Mouse (Mus musculus) liver, postnatal 0 days (tissue): Measurements from ENCODE around the gene Ethe1. TPM values are rescaled to one million over a fixed set of nuclear protein-coding genes. Genes with fewer than 3 reads are reported as not detected.

Experiments used
- ATAC-seq: fragments of 200-750 bp; cut with Nextera tagmentation; 2 replicates; pipeline ENCODE4 v1.8.0; 2017; ENCODE audit warnings: mild to moderate bottlenecking, moderate library complexity
- DNase-seq: peaks from one replicate; pipeline ENCODE4 v3.0.0-alpha.2; 2016
- H3K27ac ChIP-seq: fragments of 300-500 bp; sonication (generic); 2 replicates; pipeline ENCODE4 v1.5.1; 2014; ENCODE audit warnings: antibody characterized with exemption, moderate library complexity, mild to moderate bottlenecking, low read depth
- H3K27me3 ChIP-seq: fragments of 300-500 bp; sonication (generic); 2 replicates; pipeline ENCODE4 v1.6.1; 2014; ENCODE audit warnings: low read length, control low read depth, mixed read lengths; ENCODE audit not compliant: insufficient read depth
- H3K36me3 ChIP-seq: fragments of 300-500 bp; sonication (generic); replicated peaks from 2 replicates; pipeline ENCODE4 v1.6.1; 2014; ENCODE audit warnings: mild to moderate bottlenecking, control low read depth, low read length, moderate library complexity, mixed read lengths; ENCODE audit not compliant: insufficient read depth
- H3K4me1 ChIP-seq: fragments of 300-500 bp; sonication (generic); 2 replicates; pipeline ENCODE4 v1.6.1; 2014; ENCODE audit warnings: antibody characterized with exemption, mild to moderate bottlenecking, control low read depth; ENCODE audit not compliant: insufficient read depth
- H3K4me2 ChIP-seq: fragments of 300-500 bp; sonication (generic); 2 replicates; pipeline ENCODE4 v1.6.1; 2014; ENCODE audit warnings: low read depth, mild to moderate bottlenecking, low read length, moderate library complexity, mixed read lengths
- H3K4me3 ChIP-seq: fragments of 300-500 bp; sonication (generic); 2 replicates; pipeline ENCODE4 v1.5.1; 2014; ENCODE audit warnings: low read depth, low read length
- H3K9ac ChIP-seq: fragments of 300-500 bp; sonication (generic); replicated peaks from 2 replicates; pipeline ENCODE4 v1.6.1; 2014; ENCODE audit warnings: mild to moderate bottlenecking, moderate library complexity
- H3K9me3 ChIP-seq: fragments of 300-500 bp; sonication (generic); 2 replicates; pipeline ENCODE4 v1.6.1; 2016; ENCODE audit warnings: mild to moderate bottlenecking, control low read depth, low read length, mixed read lengths
- CTCF ChIP-seq: sonication (generic); IDR thresholded peaks from 2 replicates; pipeline ENCODE4 v1.5.1; 2016; ENCODE audit warnings: antibody characterized with exemption, low read depth
- EP300 ChIP-seq: IDR thresholded peaks from 2 replicates; pipeline ENCODE4 v1.6.1; 2016; ENCODE audit warnings: antibody characterized with exemption, low read depth, mild to moderate bottlenecking
- WGBS: fragments of 180-500 bp; shearing (Covaris S2); extraction: QIAGEN DNeasy Blood & Tissue Kit; methylation state at CpG from one replicate; pipeline ENCODE4 v1.1.7; 2014; ENCODE audit not compliant: insufficient replicate concordance; 5-methylcytosine and 5-hydroxymethylcytosine counted together
- polyA plus RNA-seq: library from polyadenylated mRNA; unstranded; fragments of >200 nt; fragmentation: Nextera tagmentation; extraction: Ambion mirVana; gene quantifications from 2 replicates; pipeline ENCODE4 v1.2.1, GENCODE M21; 2015

The Ethe1 gene
- polyA plus RNA-seq, 1 experiment from 2014 or later = 39.7 TPM

DNA sequence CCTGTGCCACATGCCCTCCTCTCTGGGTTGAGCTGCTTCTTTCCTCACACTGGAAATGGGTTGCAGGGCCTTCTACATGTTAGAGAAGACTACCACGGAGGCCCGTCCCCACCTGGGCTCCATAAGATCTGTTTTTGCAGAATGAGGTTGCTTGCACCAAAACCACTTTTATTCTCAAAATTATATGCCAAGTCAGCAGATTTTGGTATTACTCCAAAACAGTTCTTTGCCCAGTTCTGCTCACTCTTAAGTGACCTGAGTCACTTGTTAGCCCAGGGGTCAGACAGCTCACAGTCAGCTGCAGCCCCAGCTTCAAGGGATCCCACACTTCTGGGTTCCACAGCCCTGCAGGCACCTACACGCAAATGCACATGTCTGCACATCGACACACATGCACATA, 25.9 kb upstream of the Ethe1 start:
- H3K27me3 ChIP-seq = no peaks in the 10 kb centered on the region
- DNase-seq (no peak), ATAC-seq (no peak)
- no peak overlapping the region for H3K4me3 ChIP-seq
- TF ChIP-seq CTCF = no peak
- TF ChIP-seq EP300 = no peak
- H3K9me3 ChIP-seq = no peaks in the 10 kb centered on the region
- WGBS = 89% methylated on average over 4 of the region's 4 CpGs
- H3K36me3 ChIP-seq = peaks cover 29% of the 10 kb centered on the region; the same call in 1 of the 2 replicates
- no peak overlapping the region for H3K27ac ChIP-seq
- no peak overlapping the region for H3K9ac ChIP-seq
- no peaks in the 10 kb centered on the region for H3K4me1 ChIP-seq
- H3K4me2 ChIP-seq = no peak overlapping the region

DNA sequence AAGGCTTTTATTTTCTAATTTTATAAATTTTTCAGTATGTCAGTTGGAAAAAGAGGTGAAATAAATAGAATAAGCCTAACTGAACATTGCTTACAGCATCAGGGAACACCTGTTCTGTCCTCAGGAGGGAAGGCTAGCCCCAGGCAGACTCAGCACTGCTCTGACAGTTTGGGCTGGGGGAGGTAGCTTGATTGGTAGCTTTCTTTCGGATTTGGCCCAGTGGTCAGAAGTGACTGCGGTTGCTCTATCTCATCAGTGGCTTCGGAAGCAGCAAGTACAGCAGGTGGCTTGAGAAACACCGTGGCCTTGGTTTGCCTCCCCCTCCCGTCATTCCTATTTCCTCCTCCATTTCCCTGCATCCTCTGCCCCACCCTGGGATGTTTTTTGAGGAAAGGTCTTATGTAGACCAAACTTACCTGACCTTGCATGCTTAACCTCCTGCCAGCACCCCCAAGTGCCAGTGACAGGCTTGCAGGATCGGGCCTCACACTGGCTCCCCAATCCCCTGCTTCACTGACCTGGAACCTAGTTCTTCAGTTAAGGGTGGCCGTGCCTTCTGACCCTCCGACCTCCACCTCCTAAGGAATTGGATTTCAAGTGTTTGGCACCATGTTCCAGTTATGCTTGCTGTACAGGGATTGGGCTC, 24.0 kb upstream of the Ethe1 start:
- WGBS = 83% methylated on average over 8 of the region's 8 CpGs
- Histone ChIP-seq H3K4me1 (no peaks in the 10 kb centered on the region), H3K27ac (no peak overlapping the region), H3K36me3 (peaks cover 40% of the 10 kb centered on the region), H3K4me3 (no peak overlapping the region), H3K27me3 (no peaks in the 10 kb centered on the region), H3K9ac (no peak overlapping the region), H3K4me2 (no peak overlapping the region), H3K9me3 (no peaks in the 10 kb centered on the region)
- ATAC-seq (no peak), DNase-seq (no peak)
- TF ChIP-seq CTCF (no peak), EP300 (no peak)

DNA sequence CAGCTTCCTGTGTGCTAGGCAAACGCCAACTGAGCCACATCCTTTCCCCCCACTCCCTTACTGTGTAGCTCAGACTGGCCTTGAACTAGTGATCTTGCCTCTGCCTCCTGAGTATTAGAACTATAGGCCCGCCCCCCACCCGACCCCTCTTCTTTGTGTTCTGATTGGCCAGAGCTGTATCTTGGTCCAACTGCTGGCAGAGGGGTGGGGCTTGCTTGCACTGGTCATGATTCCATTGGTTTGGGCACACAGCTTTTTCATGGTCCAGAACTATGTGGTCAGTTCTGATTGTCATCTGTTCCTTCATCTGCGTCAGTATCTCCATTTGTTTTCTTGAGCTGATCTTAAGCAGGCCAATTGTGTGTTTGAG, 23.5 kb upstream of the Ethe1 start:
- no peak for TF ChIP-seq EP300
- no peak for TF ChIP-seq CTCF
- Histone ChIP-seq H3K27ac (no peak overlapping the region), H3K9ac (no peak overlapping the region), H3K4me3 (no peak overlapping the region), H3K4me1 (no peaks in the 10 kb centered on the region), H3K4me2 (no peak overlapping the region), H3K36me3 (peaks cover 45% of the 10 kb centered on the region), H3K9me3 (no peaks in the 10 kb centered on the region), H3K27me3 (no peaks in the 10 kb centered on the region)
- DNase-seq (no peak), ATAC-seq (no peak)
- 75% methylated on average over 4 of the region's 4 CpGs for WGBS

DNA sequence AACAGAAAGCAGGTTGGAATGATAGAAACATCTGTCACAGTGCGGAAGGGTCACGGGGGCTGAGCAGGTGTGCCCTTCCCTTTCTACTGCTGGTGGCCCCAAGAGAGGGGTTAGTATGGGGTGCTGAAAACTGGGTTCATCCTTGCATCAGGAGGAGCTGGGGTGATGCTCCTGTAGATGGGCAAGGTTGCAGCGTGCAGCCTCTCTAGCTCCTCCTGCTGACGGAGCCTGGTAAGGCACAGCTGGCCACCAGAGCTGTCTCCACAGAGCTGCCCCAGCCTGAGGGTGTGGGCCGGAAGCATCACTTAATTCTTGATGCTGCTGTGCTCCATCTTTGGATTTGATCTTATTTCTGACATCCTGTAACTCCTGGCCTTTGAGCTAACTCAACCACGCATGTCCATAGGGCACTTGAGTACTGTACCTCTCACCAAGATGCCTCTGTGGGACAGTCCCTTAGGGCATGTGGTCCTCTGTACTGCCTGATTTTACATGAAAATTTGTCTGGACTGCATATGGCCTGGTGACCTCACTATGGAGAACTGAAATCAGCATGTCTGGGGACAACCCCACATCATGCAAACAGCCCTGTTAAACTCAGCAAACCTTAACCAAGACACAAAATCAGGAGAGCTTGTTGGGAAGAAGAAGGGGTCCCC, 22.6 kb upstream of the Ethe1 start:
- 61% methylated on average over 6 of the region's 6 CpGs for WGBS

DNA sequence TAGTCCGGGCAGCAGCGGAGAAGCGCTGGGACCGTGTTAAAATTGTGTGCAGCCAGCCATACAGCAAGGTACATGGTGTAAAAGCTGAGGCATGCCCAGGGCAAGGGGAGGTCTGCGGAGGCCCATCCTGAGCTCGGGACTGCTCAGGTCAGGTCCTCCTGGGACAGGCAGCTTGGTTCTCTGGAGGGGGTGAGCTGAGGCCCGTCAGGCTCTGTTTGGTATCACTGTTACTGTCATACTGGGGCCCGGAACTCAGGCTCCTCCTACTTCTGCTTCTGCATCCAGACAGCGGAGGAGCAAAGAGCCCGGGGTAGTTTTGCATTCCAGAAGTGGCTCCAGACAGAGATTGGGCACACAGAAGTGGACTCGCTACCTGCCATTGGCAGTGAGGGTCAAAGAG, 21.7 kb upstream of the Ethe1 start:
- 84% methylated on average over 11 of the region's 11 CpGs for WGBS
- ATAC-seq = no peak
- no peak overlapping the region for H3K27ac ChIP-seq
- no peaks in the 10 kb centered on the region for H3K4me1 ChIP-seq
- H3K27me3 ChIP-seq = no peaks in the 10 kb centered on the region
- H3K36me3 ChIP-seq = peaks cover 36% of the 10 kb centered on the region
- H3K4me2 ChIP-seq = no peak overlapping the region
- no peak for DNase-seq
- no peak overlapping the region for H3K9ac ChIP-seq
- H3K9me3 ChIP-seq = no peaks in the 10 kb centered on the region
- H3K4me3 ChIP-seq = no peak overlapping the region
- TF ChIP-seq EP300 (no peak), CTCF (no peak)

More for the DNA sequence above, 22.6 kb upstream of the Ethe1 start:
- Histone ChIP-seq H3K4me1 (no peaks in the 10 kb centered on the region), H3K4me2 (no peak overlapping the region), H3K9me3 (no peaks in the 10 kb centered on the region), H3K27ac (no peak overlapping the region), H3K27me3 (no peaks in the 10 kb centered on the region), H3K4me3 (no peak overlapping the region), H3K9ac (no peak overlapping the region), H3K36me3 (peaks cover 42% of the 10 kb centered on the region)
- ATAC-seq = peak; percentile 75
- TF ChIP-seq CTCF = peak; percentile 92
- no peak for TF ChIP-seq EP300
- peak; percentile 86 for DNase-seq

DNA sequence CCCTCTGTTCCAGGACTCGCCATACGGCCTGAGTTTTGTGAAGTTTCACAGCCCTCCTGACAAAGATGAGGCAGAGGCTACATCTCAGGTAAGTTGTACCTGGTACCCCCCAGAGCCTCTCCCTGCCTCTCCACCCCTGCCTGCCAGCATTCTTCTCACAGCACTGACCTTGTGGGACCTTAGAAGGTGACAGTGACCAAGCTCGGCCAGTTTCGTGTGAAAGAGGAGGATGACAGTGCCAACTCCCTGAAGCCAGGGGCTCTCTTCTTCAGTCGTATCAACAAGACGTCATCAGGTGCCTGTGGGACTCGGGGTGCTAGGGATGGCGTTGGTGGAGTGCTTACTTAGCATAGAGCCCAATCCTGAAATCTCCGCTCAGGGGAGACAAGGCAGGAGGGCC, 21.1 kb upstream of the Ethe1 start:
- H3K4me3 ChIP-seq = no peak overlapping the region
- TF ChIP-seq CTCF (no peak), EP300 (no peak)
- 90% methylated on average over 9 of the region's 9 CpGs for WGBS

More for the DNA sequence above, 21.1 kb upstream of the Ethe1 start:
- no peaks in the 10 kb centered on the region for H3K27me3 ChIP-seq
- no peak overlapping the region for H3K4me2 ChIP-seq
- no peak overlapping the region for H3K27ac ChIP-seq
- ATAC-seq = no peak
- no peak overlapping the region for H3K9ac ChIP-seq
- H3K4me1 ChIP-seq = no peaks in the 10 kb centered on the region
- no peak for DNase-seq
- H3K9me3 ChIP-seq = no peaks in the 10 kb centered on the region
- peaks cover 33% of the 10 kb centered on the region for H3K36me3 ChIP-seq
